Mouse (Mus musculus) MEL (cell line): Measurements from ENCODE around the gene Psmc5. TPM values are rescaled to one million over a fixed set of nuclear protein-coding genes. Genes with fewer than 3 reads are reported as not detected.

ENCODE experiments used
- DNase-seq: peaks from one replicate; pipeline ENCODE4 v3.0.0; 2011; ENCODE audit warnings: low read depth, low spot score
- H3K27ac ChIP-seq: 2 replicates; pipeline ENCODE4 v1.5.1; 2012; ENCODE audit warnings: low read depth, mild to moderate bottlenecking, control low read depth, low read length, moderate library complexity; ENCODE audit not compliant: control insufficient read depth
- H3K27me3 ChIP-seq, 2 experiments: fragments of 150-350 bp in 1 of 2; sonication (generic) in 1 of 2; 2 replicates each; pipeline ENCODE4 v1.6.1; 2012; ENCODE audit warnings: low read length in 2 of 2, mild to moderate bottlenecking in 2 of 2, improper control_type of control experiment in 1 of 2, moderate library complexity in 1 of 2; ENCODE audit not compliant: insufficient read depth in 2 of 2, control insufficient read depth in 1 of 2
- H3K36me3 ChIP-seq, 2 experiments: 2 replicates each; pipeline ENCODE4 v1.6.1; 2012 to 2014; ENCODE audit warnings: low read length in 2 of 2, improper control_type of control experiment in 1 of 2, inconsistent platforms in 1 of 2, mild to moderate bottlenecking in 1 of 2; ENCODE audit not compliant: insufficient read depth in 2 of 2, control insufficient read depth in 1 of 2
- H3K4me1 ChIP-seq, 2 experiments: fragments of 150-350 bp in 1 of 2; sonication (generic) in 1 of 2; 2 replicates each; pipeline ENCODE4 v1.6.1; 2012; ENCODE audit warnings: low read length in 2 of 2, improper control_type of control experiment in 1 of 2, mild to moderate bottlenecking in 1 of 2; ENCODE audit not compliant: insufficient read depth in 2 of 2, control insufficient read depth in 1 of 2
- H3K4me3 ChIP-seq, 2 experiments: fragments of 150-350 bp in 1 of 2; sonication (generic) in 1 of 2; 2 replicates each; pipeline ENCODE4 v1.5.1; 2012; ENCODE audit warnings: low read depth in 2 of 2, low read length in 2 of 2, mild to moderate bottlenecking in 2 of 2, moderate library complexity in 2 of 2, control low read depth in 1 of 2, improper control_type of control experiment in 1 of 2; ENCODE audit not compliant: control insufficient read depth in 1 of 2, insufficient read depth in 1 of 2
- H3K79me2 ChIP-seq: 2 replicates; pipeline ENCODE4 v1.6.1; 2012; ENCODE audit warnings: mild to moderate bottlenecking, low read length, moderate library complexity; ENCODE audit not compliant: control insufficient read depth, poor library complexity, insufficient read depth
- H3K9ac ChIP-seq: 2 replicates; pipeline ENCODE4 v1.6.1; 2012; ENCODE audit warnings: low read depth, mild to moderate bottlenecking, control low read depth, low read length, moderate library complexity; ENCODE audit not compliant: control insufficient read depth, poor library complexity, severe bottlenecking
- H3K9me3 ChIP-seq: fragments of 150-350 bp; sonication (generic); replicated peaks from 2 replicates; pipeline ENCODE4 v1.6.1; 2012; ENCODE audit warnings: mild to moderate bottlenecking, low read length, improper control_type of control experiment, moderate library complexity; ENCODE audit not compliant: insufficient read depth
- CHD2 ChIP-seq: IDR thresholded peaks from 2 replicates; pipeline ENCODE4 v1.6.1; 2011; ENCODE audit warnings: low read length, improper control_type of control experiment
- CTCF ChIP-seq, 3 experiments: IDR thresholded peaks in 2 of 3; conservative IDR thresholded peaks in 1 of 3; 2 replicates each; pipeline ENCODE4 v1.5.1; 2011 to 2012; ENCODE audit warnings: low read length in 3 of 3, low read depth in 2 of 3, mild to moderate bottlenecking in 2 of 3, improper control_type of control experiment in 1 of 3, inconsistent platforms in 1 of 3, mixed read lengths in 1 of 3, moderate library complexity in 1 of 3; ENCODE audit not compliant: control insufficient read depth in 1 of 3, insufficient read depth in 1 of 3, poor library complexity in 1 of 3, severe bottlenecking in 1 of 3
- EP300 ChIP-seq, 2 experiments: IDR thresholded peaks; 2 replicates each; pipeline ENCODE4 v1.6.1; 2011; ENCODE audit warnings: improper control_type of control experiment in 2 of 2, low read length in 2 of 2, low read depth in 1 of 2, mild to moderate bottlenecking in 1 of 2
- ETS1 ChIP-seq: IDR thresholded peaks from 2 replicates; pipeline ENCODE4 v1.6.1; 2012; ENCODE audit warnings: low read depth, mild to moderate bottlenecking, inconsistent platforms, low read length, improper control_type of control experiment, moderate library complexity
- HCFC1 ChIP-seq: IDR thresholded peaks from 2 replicates; pipeline ENCODE4 v1.6.1; 2012; ENCODE audit warnings: low read depth, mild to moderate bottlenecking, inconsistent platforms, low read length, improper control_type of control experiment, moderate library complexity
- JUND ChIP-seq: IDR thresholded peaks from 2 replicates; pipeline ENCODE4 v1.6.1; 2011; ENCODE audit warnings: low read depth, mild to moderate bottlenecking, improper control_type of control experiment, low read length
- MAX ChIP-seq: IDR thresholded peaks from 2 replicates; pipeline ENCODE4 v1.6.1; 2011; ENCODE audit warnings: low read length, improper control_type of control experiment
- MAZ ChIP-seq: IDR thresholded peaks from 2 replicates; pipeline ENCODE4 v1.6.1; 2012; ENCODE audit warnings: low read depth, mild to moderate bottlenecking, inconsistent platforms, low read length, improper control_type of control experiment
- MYB ChIP-seq: IDR thresholded peaks from 2 replicates; pipeline ENCODE4 v1.6.1; 2011; ENCODE audit warnings: mild to moderate bottlenecking, low read depth, low read length, improper control_type of control experiment
- MYC ChIP-seq: IDR thresholded peaks from 2 replicates; pipeline ENCODE4 v1.6.1; 2011; ENCODE audit warnings: low read depth, mild to moderate bottlenecking, low read length, improper control_type of control experiment, moderate library complexity
- POLR2AphosphoS2 ChIP-seq: IDR thresholded peaks from 2 replicates; pipeline ENCODE4 v1.6.1; 2011; ENCODE audit warnings: low read length, improper control_type of control experiment
- POLR2AphosphoS5 ChIP-seq: IDR thresholded peaks from 2 replicates; pipeline ENCODE4 v1.6.1; 2012; ENCODE audit warnings: low read depth, borderline replicate concordance, mild to moderate bottlenecking, inconsistent platforms, low read length, moderate library complexity, mixed read lengths
- RAD21 ChIP-seq: IDR thresholded peaks from 2 replicates; pipeline ENCODE4 v1.6.1; 2011; ENCODE audit warnings: mild to moderate bottlenecking, low read depth, low read length, improper control_type of control experiment
- SIN3A ChIP-seq: IDR thresholded peaks from 2 replicates; pipeline ENCODE4 v1.6.1; 2012; ENCODE audit warnings: low read length, improper control_type of control experiment, inconsistent platforms
- SMC3 ChIP-seq: IDR thresholded peaks from 2 replicates; pipeline ENCODE4 v1.6.1; 2011; ENCODE audit warnings: low read depth, low read length, improper control_type of control experiment
- TAL1 ChIP-seq: IDR thresholded peaks from 2 replicates; pipeline ENCODE4 v1.6.1; 2012; ENCODE audit warnings: mild to moderate bottlenecking, inconsistent platforms, low read length, moderate library complexity, mixed read lengths
- TBP ChIP-seq: IDR thresholded peaks from 2 replicates; pipeline ENCODE4 v1.8.0; 2011; ENCODE audit warnings: low read depth, low read length, improper control_type of control experiment
- TCF12 ChIP-seq: IDR thresholded peaks from 2 replicates; pipeline ENCODE4 v1.6.1; 2014; ENCODE audit warnings: low read depth, mild to moderate bottlenecking, inconsistent platforms, low read length, improper control_type of control experiment, moderate library complexity
- UBTF ChIP-seq: IDR thresholded peaks from 2 replicates; pipeline ENCODE4 v1.6.1; 2012; ENCODE audit warnings: low read depth, mild to moderate bottlenecking, inconsistent platforms, low read length, improper control_type of control experiment, moderate library complexity, borderline replicate concordance; ENCODE audit not compliant: insufficient read depth
- ZMIZ1 ChIP-seq: IDR thresholded peaks from 2 replicates; pipeline ENCODE4 v1.6.1; 2012; ENCODE audit warnings: low read depth, mild to moderate bottlenecking, inconsistent platforms, low read length, improper control_type of control experiment, moderate library complexity
- ZNF384 ChIP-seq: IDR thresholded peaks from 2 replicates; pipeline ENCODE4 v1.6.1; 2012; ENCODE audit warnings: low read depth, mild to moderate bottlenecking, inconsistent platforms, low read length, improper control_type of control experiment
- polyA plus RNA-seq, 2 experiments: library from polyadenylated mRNA; stranded (reverse) in 1 of 2; unstranded in 1 of 2; fragments of >175 nt in 1 of 2; fragments of >200 nt in 1 of 2; gene quantifications; 2 replicates each; pipeline versions ENCODE4 v1.2.1 to v1.2.4; 2012; ENCODE audit warnings: low replicate concordance in 2 of 2, low read depth in 1 of 2; ENCODE audit not compliant: insufficient read length in 2 of 2, insufficient read depth in 1 of 2, missing spikeins in 1 of 2
- total RNA-seq: library from RNA; depleted of rRNA; stranded (reverse); fragments of 300-350 nt; gene quantifications from 2 replicates; pipeline ENCODE4 v1.2.3, GENCODE M21; 2012

Gene Psmc5
- total and polyA plus RNA-seq, 3 experiments: 112 to 426 (median 290) TPM

- no peaks in the 10 kb centered on the region for H3K9me3 ChIP-seq
- no peak for DNase-seq
- H3K36me3 ChIP-seq: peaks cover 21 to 22% of the 10 kb centered on the region in 2 experiments
- H3K4me3 ChIP-seq: peak overlapping the region; percentile 78 to 94
- H3K4me1 ChIP-seq: peaks cover 3 to 18% of the 10 kb centered on the region in 2 experiments; a peak in 3 of 4 replicates
- H3K79me2 ChIP-seq: peaks cover 59% of the 10 kb centered on the region
- H3K9ac ChIP-seq: peak overlapping the region; percentile 83
- no peaks in the 10 kb centered on the region for H3K27me3 ChIP-seq
- TF ChIP-seq JUND: no peak
- TF ChIP-seq ZMIZ1: no peak
- no peak for TF ChIP-seq POLR2AphosphoS5
- no peak for TF ChIP-seq CHD2
- TF ChIP-seq ETS1: no peak
- no peak for TF ChIP-seq CTCF (IDR thresholded peaks at IDR 0.05 in 2 of 3, conservative IDR thresholded peaks at IDR 0.05 in 1 of 3; ENCODE audit: control insufficient read depth in 1 of 3, insufficient read depth in 1 of 3, low read depth in 2 of 3, low read length in 3 of 3, poor library complexity in 1 of 3, severe bottlenecking in 1 of 3)
- no peak for TF ChIP-seq EP300 (IDR thresholded peaks at IDR 0.05; ENCODE audit: low read depth in 1 of 2, low read length in 2 of 2)
- peak overlapping the region; percentile 84 for H3K27ac ChIP-seq
These were observed 1.2 kb upstream of the Psmc5 start for GRCm38 (mm10) chr11:106254767-106255166.

DNA sequence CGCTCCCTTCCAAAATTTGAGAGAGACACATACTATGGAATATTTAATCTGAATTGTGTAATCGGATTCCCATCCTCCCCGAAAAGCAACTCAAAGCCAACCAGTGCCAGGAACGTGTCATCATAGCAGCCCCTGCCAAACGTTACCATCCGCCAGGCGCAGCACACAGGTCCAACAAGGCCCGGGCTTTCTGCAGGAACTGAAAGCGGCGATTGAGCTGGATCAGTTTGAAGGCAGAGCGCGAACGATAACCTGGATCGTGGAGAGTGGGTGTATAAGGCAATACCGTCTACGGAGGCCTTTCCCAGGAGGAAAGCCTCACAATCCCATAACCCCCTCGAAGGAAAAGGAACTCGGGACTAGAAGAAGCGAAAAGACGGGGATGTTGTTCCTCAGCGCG, 780 bp upstream of the Psmc5 start:
- peaks cover 19 to 21% of the 10 kb centered on the region in 2 experiments for H3K36me3 ChIP-seq
- no peak for DNase-seq
- peaks cover 3 to 18% of the 10 kb centered on the region in 2 experiments; a peak in 3 of 4 replicates for H3K4me1 ChIP-seq
- H3K79me2 ChIP-seq: peaks cover 59% of the 10 kb centered on the region
- H3K9ac ChIP-seq: peak overlapping the region; percentile 83
- H3K4me3 ChIP-seq: peak overlapping the region; percentile 78 to 94
- no peaks in the 10 kb centered on the region for H3K27me3 ChIP-seq
- TF ChIP-seq SIN3A (no peak), MYC (no peak), TAL1 (no peak), MAZ (no peak), RAD21 (no peak), ZNF384 (no peak), ETS1 (no peak), TCF12 (no peak), ZMIZ1 (no peak), MYB (no peak), UBTF (no peak), JUND (no peak), MAX (no peak), POLR2AphosphoS2 (no peak), TBP (no peak), CTCF (IDR thresholded peaks at IDR 0.05 in 2 of 3, conservative IDR thresholded peaks at IDR 0.05 in 1 of 3; ENCODE audit: control insufficient read depth in 1 of 3, insufficient read depth in 1 of 3, low read depth in 2 of 3, low read length in 3 of 3, poor library complexity in 1 of 3, severe bottlenecking in 1 of 3) (no peak), HCFC1 (no peak), SMC3 (no peak)
- TF ChIP-seq, all 39 proteins: peak for 0
- Histone ChIP-seq H3K27ac (peak overlapping the region; percentile 84), H3K9me3 (no peaks in the 10 kb centered on the region)
